Comparison of ENCODE assay signal across 8 mouse cellular contexts in genomic region chr4:137494751-137495500, GRCm38 (mm10). TPM values are rescaled to one million over a fixed set of nuclear protein-coding genes. Genes with fewer than 3 reads are reported as not detected.
DNase-seq lines count a peak whose midpoint lies in the region; ATAC-seq and TF ChIP-seq lines count a peak whose summit lies in the region.
"Had no signal": no experiment of that assay in that cellular context is flagged by ENCODE, and none has a peak within 500 bp of the region (broad histone marks: within the 10 kb centered on the region; RNA-seq: fewer than 3 reads in every experiment).

No protein-coding gene starts in this region.

- peaks cover 68% of the 10 kb centered on the region for H3K36me3 ChIP-seq in E14TG2a.4 (ENCODE audit: insufficient read depth, low read length)
- no peaks in the 10 kb centered on the region for H3K36me3 ChIP-seq in forebrain, embryonic 13.5 days (ENCODE audit: poor library complexity, severe bottlenecking)
- no peaks in the 10 kb centered on the region for H3K36me3 ChIP-seq in hindbrain, embryonic 12.5 days
- no peaks in the 10 kb centered on the region for H3K36me3 ChIP-seq in midbrain, embryonic 10.5 days

- peak overlapping the region; percentile 53 for H3K4me3 ChIP-seq in E14TG2a.4 (replicated peaks; ENCODE audit: low read length)
- H3K4me3 ChIP-seq in forebrain, embryonic 13.5 days = no peak overlapping the region
- no peak overlapping the region for H3K4me3 ChIP-seq in hindbrain, embryonic 12.5 days
- peak overlapping the region; percentile 27 for H3K4me3 ChIP-seq in midbrain, embryonic 10.5 days
- H3K4me3 ChIP-seq: erythroblast, embryonic 14.5 days had no signal

- peak overlapping the region; percentile 26 for H3K9ac ChIP-seq in forebrain, embryonic 13.5 days
- 0 out of 2 replicates have a peak overlapping the region, but pooled peaks have one; percentile 18 for H3K9ac ChIP-seq in hindbrain, embryonic 12.5 days

- no peak for TF ChIP-seq CTCF in E14TG2a.4 (conservative IDR thresholded peaks at IDR 0.05; ENCODE audit: low read length)

- peak overlapping the region; percentile 14; the same call in 1 of the 2 replicates for H3K4me2 ChIP-seq in forebrain, embryonic 13.5 days
- H3K4me2 ChIP-seq in hindbrain, embryonic 12.5 days (replicated peaks) = no peak overlapping the region

- peak; percentile 92 for DNase-seq in 3T3-L1 (ENCODE audit: low read depth, low spot score)
- DNase-seq in midbrain, embryonic 10.5 days (ENCODE audit: low spot score) = peak; percentile 56
- DNase-seq in left cerebral cortex, adult 9 months (ENCODE audit: low spot score in 2 of 2) = no peak

- no peaks in the 10 kb centered on the region for H3K27me3 ChIP-seq in E14TG2a.4 (ENCODE audit: insufficient read depth, low read length)
- no peaks in the 10 kb centered on the region for H3K27me3 ChIP-seq in forebrain, embryonic 13.5 days
- H3K27me3 ChIP-seq in hindbrain, embryonic 12.5 days = no peaks in the 10 kb centered on the region
- H3K27me3 ChIP-seq in midbrain, embryonic 10.5 days (ENCODE audit: low read depth, poor library complexity, severe bottlenecking) = no peaks in the 10 kb centered on the region

- peak overlapping the region; percentile 59 for H3K27ac ChIP-seq in forebrain, embryonic 13.5 days
- H3K27ac ChIP-seq in hindbrain, embryonic 12.5 days = peak overlapping the region; percentile 73
- peak overlapping the region; percentile 86 for H3K27ac ChIP-seq in midbrain, embryonic 10.5 days (replicated peaks)

- peak; percentile 65; the same call in 1 of the 2 replicates for ATAC-seq in forebrain, embryonic 13.5 days
- 0 out of 2 replicates have a peak, but pooled peaks have one; percentile 32 for ATAC-seq in hindbrain, embryonic 12.5 days (ENCODE audit: low FRiP score)
- no peak for ATAC-seq in activated CD4-positive, CD25-positive, alpha-beta regulatory T cell, adult 4 months

- 7% methylated on average over 19 of the region's 19 CpGs for WGBS in forebrain, embryonic 13.5 days
- WGBS in hindbrain, embryonic 12.5 days = 10% methylated on average over 19 of the region's 19 CpGs
- WGBS in midbrain, embryonic 10.5 days = 6% methylated on average over 19 of the region's 19 CpGs

- H3K9me3 ChIP-seq in E14TG2a.4 (ENCODE audit: low read length) = no peaks in the 10 kb centered on the region
- H3K9me3 ChIP-seq in forebrain, embryonic 13.5 days (replicated peaks) = no peaks in the 10 kb centered on the region
- H3K9me3 ChIP-seq in hindbrain, embryonic 12.5 days (replicated peaks) = no peaks in the 10 kb centered on the region
- no peaks in the 10 kb centered on the region for H3K9me3 ChIP-seq in midbrain, embryonic 10.5 days (replicated peaks)

- H3K4me1 ChIP-seq in E14TG2a.4 (replicated peaks; ENCODE audit: low read depth, low read length) = peaks cover 91% of the 10 kb centered on the region
- H3K4me1 ChIP-seq in forebrain, embryonic 13.5 days = peaks cover 16% of the 10 kb centered on the region
- peaks cover 22% of the 10 kb centered on the region for H3K4me1 ChIP-seq in hindbrain, embryonic 12.5 days
- peaks cover 52% of the 10 kb centered on the region for H3K4me1 ChIP-seq in midbrain, embryonic 10.5 days

RNA-seq across cellular contexts. Expression of gene Hspg2, which starts 26.4 kb away (rescaled TPM):
- 4.8 and 6.5 TPM in 2 replicates for polyA plus RNA-seq in forebrain, embryonic 13.5 days (2015; fragmentation: Nextera tagmentation; extraction: Ambion mirVana)
- polyA plus RNA-seq in hindbrain, embryonic 12.5 days (2016; fragmentation: Nextera tagmentation; extraction: Ambion mirVana) = 14.7 and 15.0 TPM in 2 replicates
- polyA plus RNA-seq in midbrain, embryonic 10.5 days (2016; fragmentation: Nextera tagmentation; extraction: Ambion mirVana) = 11.6 and 15.3 TPM in 2 replicates
- not detected for polyA plus RNA-seq in activated CD4-positive, CD25-positive, alpha-beta regulatory T cell, adult 4 months (2017; shearing (Covaris generic))

RNA-seq across cellular contexts. Expression of gene 1700013G24Rik, which starts 41.8 kb away (rescaled TPM):
- not detected in 2 replicates for polyA plus RNA-seq in forebrain, embryonic 13.5 days (2015; fragmentation: Nextera tagmentation; extraction: Ambion mirVana)
- not detected in 2 replicates for polyA plus RNA-seq in hindbrain, embryonic 12.5 days (2016; fragmentation: Nextera tagmentation; extraction: Ambion mirVana)
- not detected in 2 replicates for polyA plus RNA-seq in midbrain, embryonic 10.5 days (2016; fragmentation: Nextera tagmentation; extraction: Ambion mirVana)
- polyA plus RNA-seq in activated CD4-positive, CD25-positive, alpha-beta regulatory T cell, adult 4 months (2017; shearing (Covaris generic)) = not detected
- polyA plus RNA-seq: erythroblast, embryonic 14.5 days had no signal

Comparison
In these comparisons a context has a peak if more than half of its experiments do, and no peak if none do; other contexts are left out.
1. DNase-seq: peak in 3T3-L1 (single experiment) and midbrain, embryonic 10.5 days (single experiment); none in left cerebral cortex, adult 9 months (0 of 2).
2. H3K4me3 ChIP-seq: peak in E14TG2a.4 (single experiment) and midbrain, embryonic 10.5 days (single experiment); none in forebrain, embryonic 13.5 days (single experiment) and hindbrain, embryonic 12.5 days (single experiment).
3. Peak in every context shown above with its lines, with median percentiles within 50 percentile points of each other: H3K27ac ChIP-seq.